Mouse (Mus musculus): Measurements from ENCODE around the gene Eipr1. TPM values are rescaled to one million over a fixed set of nuclear protein-coding genes. Genes with fewer than 3 reads are reported as not detected.
A peak's percentile ranks its signal among the peaks of the same experiment; 100 is the strongest.

Eipr1 gene
- polyA plus RNA-seq, 1 experiment = 57.7 TPM

- Histone ChIP-seq H3K27me3 (ENCODE audit: control insufficient read depth, insufficient read depth, low read length) (no peaks in the 10 kb centered on the region), H3K4me1 (ENCODE audit: control insufficient read depth, insufficient read depth, insufficient read length, low read length) (peaks cover 6% of the 10 kb centered on the region; the same call in 1 of the 2 replicates), H3K36me3 (ENCODE audit: control insufficient read depth, insufficient read depth, low read length) (peaks cover 1% of the 10 kb centered on the region; the same call in 1 of the 2 replicates), H3K27ac (ENCODE audit: insufficient read depth, low read depth, low read length) (no peak overlapping the region), H3K4me3 (ENCODE audit: low read depth, low read length) (no peak overlapping the region)
- no peak for TF ChIP-seq POLR2A (IDR thresholded peaks at IDR 0.05; ENCODE audit: low read depth, low read length)
- TF ChIP-seq CTCF (IDR thresholded peaks at IDR 0.05; ENCODE audit: extremely low read depth, insufficient read length, insufficient replicate concordance, low read depth, low read length) = no peak
- WGBS = 74% methylated on average over 9 of the region's 9 CpGs
Observed at GRCm38 (mm10) chr12:28816681-28817426, 65.3 kb downstream of the Eipr1 start.

DNA sequence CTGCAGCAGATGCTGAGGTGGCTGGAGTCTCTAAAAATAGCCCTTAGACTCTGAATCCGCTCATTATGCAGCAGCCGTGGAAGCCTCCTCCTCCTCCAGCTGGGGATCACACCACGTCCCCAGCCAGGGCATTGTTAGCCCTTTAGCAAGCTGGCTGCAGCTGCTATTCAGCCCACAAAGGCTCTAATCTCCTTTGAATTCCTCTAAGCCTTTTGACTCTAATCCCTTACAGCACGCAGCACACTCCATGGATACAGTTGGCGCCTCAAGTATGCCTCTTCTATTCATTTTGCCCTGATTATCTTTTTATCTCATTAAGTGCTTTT is 65.8 kb downstream of the Eipr1 start:
- Histone ChIP-seq H3K27ac (ENCODE audit: insufficient read depth, low read depth, low read length) (no peak overlapping the region), H3K4me3 (ENCODE audit: low read depth, low read length) (no peak overlapping the region), H3K27me3 (ENCODE audit: control insufficient read depth, insufficient read depth, low read length) (no peaks in the 10 kb centered on the region), H3K4me1 (ENCODE audit: control insufficient read depth, insufficient read depth, insufficient read length, low read length) (peaks cover 2% of the 10 kb centered on the region; the same call in 1 of the 2 replicates), H3K36me3 (ENCODE audit: control insufficient read depth, insufficient read depth, low read length) (peaks cover 1% of the 10 kb centered on the region; the same call in 1 of the 2 replicates)
- TF ChIP-seq CTCF (IDR thresholded peaks at IDR 0.05; ENCODE audit: extremely low read depth, insufficient read length, insufficient replicate concordance, low read depth, low read length) (no peak), POLR2A (IDR thresholded peaks at IDR 0.05; ENCODE audit: low read depth, low read length) (no peak)
- 69% methylated on average over 5 of the region's 5 CpGs for WGBS

DNA sequence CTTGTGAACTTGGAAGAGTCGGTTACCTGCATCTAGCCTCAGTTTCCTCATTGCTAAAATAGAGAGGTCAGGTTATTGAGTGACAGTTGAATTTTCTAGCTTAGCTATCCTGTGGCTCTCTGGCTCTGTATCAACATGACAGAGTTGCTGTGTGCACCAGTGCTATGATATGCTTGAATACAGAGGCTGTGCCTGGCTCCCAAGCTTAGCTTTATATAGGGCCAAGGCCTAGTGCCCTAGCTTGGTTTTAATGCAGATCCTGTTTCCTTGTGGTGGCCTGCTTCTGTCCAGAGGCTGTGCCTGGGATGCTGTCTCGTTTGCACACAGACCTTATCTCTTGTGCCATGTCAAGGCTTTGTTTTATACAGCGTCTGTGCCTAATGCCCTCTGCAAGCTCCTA is 66.3 kb downstream of the Eipr1 start:
- Histone ChIP-seq H3K27ac (ENCODE audit: insufficient read depth, low read depth, low read length) (no peak overlapping the region), H3K4me3 (ENCODE audit: low read depth, low read length) (no peak overlapping the region), H3K36me3 (ENCODE audit: control insufficient read depth, insufficient read depth, low read length) (peaks cover 1% of the 10 kb centered on the region; the same call in 1 of the 2 replicates), H3K4me1 (ENCODE audit: control insufficient read depth, insufficient read depth, insufficient read length, low read length) (no peaks in the 10 kb centered on the region), H3K27me3 (ENCODE audit: control insufficient read depth, insufficient read depth, low read length) (no peaks in the 10 kb centered on the region)
- 51% methylated on average over 3 of the region's 3 CpGs for WGBS
- no peak for TF ChIP-seq CTCF (IDR thresholded peaks at IDR 0.05; ENCODE audit: extremely low read depth, insufficient read length, insufficient replicate concordance, low read depth, low read length)
- TF ChIP-seq POLR2A (IDR thresholded peaks at IDR 0.05; ENCODE audit: low read depth, low read length) = no peak

DNA sequence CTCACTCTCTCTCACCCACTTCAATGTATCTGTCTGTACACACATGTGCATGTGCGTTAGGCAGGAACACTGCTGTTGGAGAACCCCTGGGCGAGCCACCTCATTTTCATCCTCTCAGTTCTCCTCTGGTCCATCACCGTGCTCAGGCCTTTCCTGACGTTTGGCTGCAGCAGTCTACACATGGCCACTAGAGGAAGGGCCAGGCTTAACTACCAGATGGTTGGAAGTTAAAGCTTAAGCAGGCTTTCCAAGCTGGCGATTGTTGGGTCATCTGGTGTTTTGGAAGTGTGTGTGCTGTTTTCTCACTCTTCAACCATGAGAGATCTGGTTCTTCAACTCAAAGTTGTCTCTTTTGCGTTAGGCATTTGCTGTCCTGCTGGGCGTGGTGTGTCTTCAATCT is 71.9 kb downstream of the Eipr1 start:
- no peaks in the 10 kb centered on the region for H3K27me3 ChIP-seq (ENCODE audit: control insufficient read depth, insufficient read depth, low read length)
- TF ChIP-seq CTCF (IDR thresholded peaks at IDR 0.05; ENCODE audit: extremely low read depth, insufficient read length, insufficient replicate concordance, low read depth, low read length) (no peak), POLR2A (IDR thresholded peaks at IDR 0.05; ENCODE audit: low read depth, low read length) (no peak)
- 91% methylated on average over 7 of the region's 7 CpGs for WGBS
- H3K4me3 ChIP-seq (ENCODE audit: low read depth, low read length) = no peak overlapping the region
- H3K4me1 ChIP-seq (ENCODE audit: control insufficient read depth, insufficient read depth, insufficient read length, low read length) = no peaks in the 10 kb centered on the region
- H3K36me3 ChIP-seq (ENCODE audit: control insufficient read depth, insufficient read depth, low read length) = peaks cover 1% of the 10 kb centered on the region; the same call in 1 of the 2 replicates
- no peak overlapping the region for H3K27ac ChIP-seq (ENCODE audit: insufficient read depth, low read depth, low read length)

GRCm38 (mm10) chr12:28829502-28829901 is 77.9 kb downstream of the Eipr1 start:
- H3K4me1 ChIP-seq (ENCODE audit: control insufficient read depth, insufficient read depth, insufficient read length, low read length) = peaks cover 4% of the 10 kb centered on the region; the same call in 1 of the 2 replicates
- peaks cover 6% of the 10 kb centered on the region for H3K36me3 ChIP-seq (ENCODE audit: control insufficient read depth, insufficient read depth, low read length)
- no peak overlapping the region for H3K27ac ChIP-seq (ENCODE audit: insufficient read depth, low read depth, low read length)
- 70% methylated on average over 3 of the region's 3 CpGs for WGBS
- no peak overlapping the region for H3K4me3 ChIP-seq (ENCODE audit: low read depth, low read length)
- TF ChIP-seq CTCF (IDR thresholded peaks at IDR 0.05; ENCODE audit: extremely low read depth, insufficient read length, insufficient replicate concordance, low read depth, low read length) (peak; percentile 48; the same call in 1 of the 2 replicates), POLR2A (IDR thresholded peaks at IDR 0.05; ENCODE audit: low read depth, low read length) (no peak)
- no peaks in the 10 kb centered on the region for H3K27me3 ChIP-seq (ENCODE audit: control insufficient read depth, insufficient read depth, low read length)

DNA sequence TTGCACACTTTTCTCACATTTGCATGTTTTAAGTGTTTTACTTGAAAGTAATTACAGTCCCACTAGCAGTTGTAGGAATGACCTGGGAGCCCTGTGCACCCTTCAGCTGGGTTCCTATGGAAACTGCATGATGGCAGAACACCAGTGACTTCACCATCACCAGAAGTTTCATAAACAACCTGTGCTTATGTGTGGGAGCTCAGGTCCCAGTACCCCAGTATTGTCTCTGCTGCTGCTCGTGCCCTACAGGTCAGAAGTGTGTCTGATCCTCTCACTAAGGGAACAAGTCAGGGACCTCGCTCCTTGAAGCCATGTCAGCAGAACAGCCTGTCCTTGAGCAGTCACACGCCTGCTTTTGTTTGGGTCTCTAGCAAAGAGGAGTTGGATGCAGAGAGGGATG is 78.9 kb downstream of the Eipr1 start:
- TF ChIP-seq CTCF (IDR thresholded peaks at IDR 0.05; ENCODE audit: extremely low read depth, insufficient read length, insufficient replicate concordance, low read depth, low read length) = no peak
- no peak for TF ChIP-seq POLR2A (IDR thresholded peaks at IDR 0.05; ENCODE audit: low read depth, low read length)
- no peak overlapping the region for H3K27ac ChIP-seq (ENCODE audit: insufficient read depth, low read depth, low read length)
- H3K27me3 ChIP-seq (ENCODE audit: control insufficient read depth, insufficient read depth, low read length) = no peaks in the 10 kb centered on the region
- H3K36me3 ChIP-seq (ENCODE audit: control insufficient read depth, insufficient read depth, low read length) = peaks cover 6% of the 10 kb centered on the region
- H3K4me3 ChIP-seq (ENCODE audit: low read depth, low read length) = no peak overlapping the region
- H3K4me1 ChIP-seq (ENCODE audit: control insufficient read depth, insufficient read depth, insufficient read length, low read length) = peaks cover 4% of the 10 kb centered on the region; the same call in 1 of the 2 replicates
- 89% methylated on average over 3 of the region's 3 CpGs for WGBS

GRCm38 (mm10) chr12:28831066-28831733 is 79.6 kb downstream of the Eipr1 start:
- Histone ChIP-seq H3K36me3 (ENCODE audit: control insufficient read depth, insufficient read depth, low read length) (peaks cover 6% of the 10 kb centered on the region), H3K4me1 (ENCODE audit: control insufficient read depth, insufficient read depth, insufficient read length, low read length) (peaks cover 4% of the 10 kb centered on the region; the same call in 1 of the 2 replicates), H3K27ac (ENCODE audit: insufficient read depth, low read depth, low read length) (no peak overlapping the region), H3K4me3 (ENCODE audit: low read depth, low read length) (no peak overlapping the region), H3K27me3 (ENCODE audit: control insufficient read depth, insufficient read depth, low read length) (no peaks in the 10 kb centered on the region)
- WGBS = 53% methylated on average over 7 of the region's 7 CpGs
- TF ChIP-seq CTCF (IDR thresholded peaks at IDR 0.05; ENCODE audit: extremely low read depth, insufficient read length, insufficient replicate concordance, low read depth, low read length) (peak; percentile 45; the same call in 1 of the 2 replicates), POLR2A (IDR thresholded peaks at IDR 0.05; ENCODE audit: low read depth, low read length) (no peak)

Data from small intestine, adult 2 months (tissue).